Mouse (Mus musculus) cortical plate, adult 2 months (tissue): ENCODE measurements around the gene Cd86. TPM values are rescaled to one million over a fixed set of nuclear protein-coding genes. Genes with fewer than 3 reads are reported as not detected.

Experiments used
- H3K27ac ChIP-seq: fragments of 200-500 bp; 2 replicates; pipeline ENCODE4 v1.5.1; 2012; ENCODE audit warnings: low read length, control low read depth, inconsistent platforms; ENCODE audit not compliant: insufficient read depth
- H3K4me1 ChIP-seq: fragments of 200-500 bp; 2 replicates; pipeline ENCODE4 v1.6.1; 2011; ENCODE audit warnings: low read length; ENCODE audit not compliant: control insufficient read depth, insufficient read depth
- H3K4me3 ChIP-seq: fragments of 200-500 bp; 2 replicates; pipeline ENCODE4 v1.5.1; 2011; ENCODE audit warnings: mild to moderate bottlenecking, low read length, control low read depth; ENCODE audit not compliant: insufficient read depth
- CTCF ChIP-seq: fragments of 200-500 bp; IDR thresholded peaks from 2 replicates; pipeline ENCODE4 v1.5.1; 2011; ENCODE audit warnings: mild to moderate bottlenecking, control low read depth, low read length; ENCODE audit not compliant: insufficient read depth; ENCODE audit errors: extremely low read depth
- POLR2A ChIP-seq: fragments of 200-500 bp; IDR thresholded peaks from 2 replicates; pipeline ENCODE4 v1.6.1; 2011; ENCODE audit warnings: mild to moderate bottlenecking, low read length, control low read depth; ENCODE audit not compliant: insufficient read depth; ENCODE audit errors: extremely low read depth
- polyA plus RNA-seq: library from polyadenylated mRNA; depleted of rRNA; stranded (reverse); fragments of >200 nt; gene quantifications from 2 replicates; pipeline ENCODE4 v1.2.3, GENCODE M21; 2012

Cd86 gene
- polyA plus RNA-seq, 1 experiment: 3.2 TPM

GRCm38 (mm10) chr16:36661330-36661729 lies 4.6 kb downstream of the Cd86 start:
- no peak for TF ChIP-seq CTCF
- Histone ChIP-seq H3K4me1 (no peaks in the 10 kb centered on the region), H3K27ac (no peak overlapping the region), H3K4me3 (no peak overlapping the region)

GRCm38 (mm10) chr16:36655910-36656309 lies 10.0 kb downstream of the Cd86 start:
- Histone ChIP-seq H3K27ac (no peak overlapping the region), H3K4me1 (no peaks in the 10 kb centered on the region)

GRCm38 (mm10) chr16:36655199-36655598 lies 10.7 kb downstream of the Cd86 start:
- TF ChIP-seq POLR2A (no peak), CTCF (no peak)
- Histone ChIP-seq H3K4me3 (no peak overlapping the region), H3K27ac (no peak overlapping the region), H3K4me1 (no peaks in the 10 kb centered on the region)

More at GRCm38 (mm10) chr16:36655910-36656309, 10.0 kb downstream of the Cd86 start:
- no peak for TF ChIP-seq POLR2A
- no peak overlapping the region for H3K4me3 ChIP-seq

GRCm38 (mm10) chr16:36651174-36651766 lies 14.6 kb downstream of the Cd86 start:
- Histone ChIP-seq H3K4me3 (no peak overlapping the region), H3K4me1 (no peaks in the 10 kb centered on the region), H3K27ac (no peak overlapping the region)
- TF ChIP-seq CTCF (no peak), POLR2A (no peak)

GRCm38 (mm10) chr16:36650511-36650910 lies 15.4 kb downstream of the Cd86 start:
- no peak overlapping the region for H3K4me3 ChIP-seq
- no peaks in the 10 kb centered on the region; the same call in 1 of the 2 replicates for H3K4me1 ChIP-seq
- H3K27ac ChIP-seq: no peak overlapping the region
- TF ChIP-seq CTCF (no peak), POLR2A (no peak)

- no peak for TF ChIP-seq POLR2A
- TF ChIP-seq CTCF: no peak
- Histone ChIP-seq H3K4me1 (no peaks in the 10 kb centered on the region; the same call in 1 of the 2 replicates), H3K27ac (no peak overlapping the region), H3K4me3 (no peak overlapping the region)
Observed at GRCm38 (mm10) chr16:36649304-36649703, 16.6 kb downstream of the Cd86 start.

GRCm38 (mm10) chr16:36645124-36645523 lies 20.8 kb downstream of the Cd86 start:
- no peak overlapping the region for H3K27ac ChIP-seq
- TF ChIP-seq POLR2A: no peak
- no peak for TF ChIP-seq CTCF
- H3K4me1 ChIP-seq: no peaks in the 10 kb centered on the region; the same call in 1 of the 2 replicates
- no peak overlapping the region for H3K4me3 ChIP-seq

- H3K27ac ChIP-seq: no peak overlapping the region
- TF ChIP-seq POLR2A (no peak), CTCF (no peak)
- no peaks in the 10 kb centered on the region; the same call in 1 of the 2 replicates for H3K4me1 ChIP-seq
- no peak overlapping the region for H3K4me3 ChIP-seq
Observed at GRCm38 (mm10) chr16:36642696-36643046, 23.2 kb downstream of the Cd86 start.

- Histone ChIP-seq H3K4me3 (no peak overlapping the region), H3K4me1 (no peaks in the 10 kb centered on the region; the same call in 1 of the 2 replicates), H3K27ac (no peak overlapping the region)
- no peak for TF ChIP-seq CTCF
- TF ChIP-seq POLR2A: no peak
Observed at GRCm38 (mm10) chr16:36641830-36642695, 23.8 kb downstream of the Cd86 start.

GRCm38 (mm10) chr16:36640993-36641392 lies 24.9 kb downstream of the Cd86 start:
- Histone ChIP-seq H3K4me1 (no peaks in the 10 kb centered on the region; the same call in 1 of the 2 replicates), H3K4me3 (no peak overlapping the region), H3K27ac (no peak overlapping the region)
- TF ChIP-seq POLR2A: no peak
- TF ChIP-seq CTCF: no peak

GRCm38 (mm10) chr16:36639812-36640504 lies 25.9 kb downstream of the Cd86 start:
- Histone ChIP-seq H3K4me1 (no peaks in the 10 kb centered on the region), H3K4me3 (no peak overlapping the region), H3K27ac (no peak overlapping the region)
- no peak for TF ChIP-seq POLR2A
- TF ChIP-seq CTCF: no peak
